Mouse (Mus musculus) neural tube, embryonic 11.5 days (tissue): ENCODE data around the gene Ptpa. TPM values are rescaled to one million over a fixed set of nuclear protein-coding genes. Genes with fewer than 3 reads are reported as not detected.

Source experiments
- ATAC-seq: fragments of 200-750 bp; cut with Nextera tagmentation; 2 replicates; pipeline ENCODE4 v1.8.0; 2017; ENCODE audit warnings: moderate number of reproducible peaks, mild to moderate bottlenecking, moderate TSS enrichment, moderate library complexity; ENCODE audit not compliant: insufficient read depth, low FRiP score, low TSS enrichment
- DNase-seq: peaks from one replicate; pipeline ENCODE4 v3.0.0-alpha.2; 2015; ENCODE audit warnings: low spot score
- H3K27ac ChIP-seq: fragments of 300-500 bp; sonication (generic); 2 replicates; pipeline ENCODE4 v1.5.1; 2014; ENCODE audit warnings: low read depth, mild to moderate bottlenecking, low read length
- H3K27me3 ChIP-seq: fragments of 300-500 bp; sonication (generic); 2 replicates; pipeline ENCODE4 v1.6.1; 2014; ENCODE audit warnings: mild to moderate bottlenecking, low read length, mixed read lengths; ENCODE audit not compliant: control insufficient read depth, insufficient read depth
- H3K36me3 ChIP-seq: fragments of 300-500 bp; sonication (generic); 2 replicates; pipeline ENCODE4 v1.6.1; 2014; ENCODE audit warnings: mild to moderate bottlenecking, low read length, moderate library complexity, mixed read lengths; ENCODE audit not compliant: control insufficient read depth, insufficient read depth
- H3K4me1 ChIP-seq: fragments of 300-500 bp; sonication (generic); 2 replicates; pipeline ENCODE4 v1.6.1; 2014; ENCODE audit warnings: low read length, mixed read lengths; ENCODE audit not compliant: control insufficient read depth, insufficient read depth
- H3K4me2 ChIP-seq: fragments of 300-500 bp; sonication (generic); 2 replicates; pipeline ENCODE4 v1.6.1; 2014; ENCODE audit warnings: low read depth, mild to moderate bottlenecking, moderate library complexity
- H3K4me3 ChIP-seq: fragments of 300-500 bp; sonication (generic); 2 replicates; pipeline ENCODE4 v1.5.1; 2014; ENCODE audit warnings: low read depth, low read length
- H3K9ac ChIP-seq: fragments of 300-500 bp; sonication (generic); 2 replicates; pipeline ENCODE4 v1.6.1; 2014; ENCODE audit warnings: mild to moderate bottlenecking, low read length
- H3K9me3 ChIP-seq: fragments of 300-500 bp; sonication (generic); 2 replicates; pipeline ENCODE4 v1.6.1; 2016; ENCODE audit warnings: low read length; ENCODE audit not compliant: control insufficient read depth
- WGBS: fragments of 180-500 bp; shearing (Covaris S2); extraction: QIAGEN DNeasy Blood & Tissue Kit; methylation state at CpG from one replicate; pipeline ENCODE4 v1.1.7; 2014; 5-methylcytosine and 5-hydroxymethylcytosine counted together
- polyA plus RNA-seq: library from polyadenylated mRNA; unstranded; fragments of >200 nt; fragmentation: Nextera tagmentation; extraction: Ambion mirVana; gene quantifications from 2 replicates; pipeline ENCODE4 v1.2.1, GENCODE M21; 2014

The Ptpa gene
- polyA plus RNA-seq, 1 experiment from 2014 or later = 63.2 TPM

GRCm38 (mm10) chr2:30471051-30471450 lies 55.2 kb downstream of the Ptpa start:
- Histone ChIP-seq H3K4me3 (peak overlapping the region; percentile 94), H3K36me3 (no peaks in the 10 kb centered on the region; the same call in 1 of the 2 replicates), H3K9me3 (no peaks in the 10 kb centered on the region), H3K4me1 (peaks cover 16% of the 10 kb centered on the region), H3K9ac (no peak overlapping the region; the same call in none of the 2 replicates), H3K27ac (peak overlapping the region; percentile 69; the same call in 1 of the 2 replicates), H3K4me2 (peak overlapping the region; percentile 96), H3K27me3 (no peaks in the 10 kb centered on the region)
- DNase-seq (peak; percentile 41), ATAC-seq (no peak)
- 3% methylated on average over 8 of the region's 8 CpGs for WGBS

- Histone ChIP-seq H3K27ac (peak overlapping the region; percentile 89), H3K9me3 (no peaks in the 10 kb centered on the region), H3K36me3 (no peaks in the 10 kb centered on the region; the same call in 1 of the 2 replicates), H3K27me3 (no peaks in the 10 kb centered on the region), H3K4me1 (peaks cover 16% of the 10 kb centered on the region), H3K4me3 (peak overlapping the region; percentile 94), H3K4me2 (peak overlapping the region; percentile 96), H3K9ac (peak overlapping the region; percentile 96)
- ATAC-seq = 0 out of 2 replicates have a peak, but pooled peaks have one; percentile 7
- DNase-seq = peak; percentile 91
- under 1% methylated on average over 46 of the region's 51 CpGs for WGBS
Measured at GRCm38 (mm10) chr2:30471795-30472720, 56.2 kb downstream of the Ptpa start.

- H3K4me3 ChIP-seq = peak overlapping the region; percentile 94
- H3K36me3 ChIP-seq = no peaks in the 10 kb centered on the region; the same call in 1 of the 2 replicates
- H3K4me1 ChIP-seq = peaks cover 16% of the 10 kb centered on the region
- under 1% methylated on average over 52 of the region's 60 CpGs for WGBS
- peak; percentile 61 for DNase-seq
- peak overlapping the region; percentile 89 for H3K27ac ChIP-seq
- H3K4me2 ChIP-seq = peak overlapping the region; percentile 96
- peak overlapping the region; percentile 96 for H3K9ac ChIP-seq
- H3K9me3 ChIP-seq = no peaks in the 10 kb centered on the region
- no peak for ATAC-seq
- no peaks in the 10 kb centered on the region for H3K27me3 ChIP-seq
Measured at GRCm38 (mm10) chr2:30472731-30473351, 57.0 kb downstream of the Ptpa start.

- no peaks in the 10 kb centered on the region for H3K9me3 ChIP-seq
- peak overlapping the region; percentile 94 for H3K4me3 ChIP-seq
- peak; percentile 72 for DNase-seq
- H3K36me3 ChIP-seq = no peaks in the 10 kb centered on the region; the same call in 1 of the 2 replicates
- H3K4me1 ChIP-seq = peaks cover 16% of the 10 kb centered on the region
- H3K27ac ChIP-seq = peak overlapping the region; percentile 89
- ATAC-seq = 0 out of 2 replicates have a peak, but pooled peaks have one; percentile 3
- peak overlapping the region; percentile 96 for H3K4me2 ChIP-seq
- H3K9ac ChIP-seq = peak overlapping the region; percentile 96
- WGBS = 0% methylated on average over 44 of the region's 80 CpGs
- no peaks in the 10 kb centered on the region for H3K27me3 ChIP-seq
Measured at GRCm38 (mm10) chr2:30473431-30474031, 57.7 kb downstream of the Ptpa start.

GRCm38 (mm10) chr2:30474039-30474438 lies 58.2 kb downstream of the Ptpa start, which contains the start of gene Ier5l:
TSS of gene Ier5l (minus strand) at chr2:30474219.
- Histone ChIP-seq H3K9ac (peak within 1 kb of the TSS; percentile 96), H3K36me3 (no peaks in the 10 kb centered on the region; the same call in 1 of the 2 replicates), H3K4me2 (peak within 1 kb of the TSS; percentile 96), H3K27me3 (no peaks in the 10 kb centered on the region), H3K4me3 (peak within 1 kb of the TSS; percentile 94), H3K4me1 (peaks cover 15% of the 10 kb centered on the region), H3K9me3 (no peaks in the 10 kb centered on the region), H3K27ac (peak within 1 kb of the TSS; percentile 89)
- DNase-seq (peak; percentile 97), ATAC-seq (peak; percentile 82)
- under 1% methylated on average over 37 of the region's 37 CpGs for WGBS

GRCm38 (mm10) chr2:30474776-30475175 lies 58.9 kb downstream of the Ptpa start:
- Histone ChIP-seq H3K4me3 (peak overlapping the region; percentile 94; the same call in 1 of the 2 replicates), H3K4me1 (peaks cover 14% of the 10 kb centered on the region), H3K27ac (no peak overlapping the region), H3K36me3 (no peaks in the 10 kb centered on the region; the same call in 1 of the 2 replicates), H3K9ac (peak overlapping the region; percentile 41; the same call in 1 of the 2 replicates), H3K27me3 (no peaks in the 10 kb centered on the region), H3K4me2 (peak overlapping the region; percentile 96), H3K9me3 (no peaks in the 10 kb centered on the region)
- DNase-seq = no peak
- no peak for ATAC-seq
- WGBS = 18% methylated on average over 4 of the region's 4 CpGs

GRCm38 (mm10) chr2:30475457-30475856 lies 59.6 kb downstream of the Ptpa start:
- DNase-seq = no peak
- no peak overlapping the region for H3K27ac ChIP-seq
- H3K9me3 ChIP-seq = no peaks in the 10 kb centered on the region
- WGBS = 81% methylated on average over 7 of the region's 7 CpGs
- no peak overlapping the region for H3K9ac ChIP-seq
- no peaks in the 10 kb centered on the region; the same call in 1 of the 2 replicates for H3K36me3 ChIP-seq
- H3K4me2 ChIP-seq = no peak overlapping the region
- peaks cover 12% of the 10 kb centered on the region for H3K4me1 ChIP-seq
- ATAC-seq = no peak
- H3K27me3 ChIP-seq = no peaks in the 10 kb centered on the region
- H3K4me3 ChIP-seq = no peak overlapping the region

- no peaks in the 10 kb centered on the region for H3K27me3 ChIP-seq
- 66% methylated on average over 2 of the region's 2 CpGs for WGBS
- ATAC-seq = no peak
Measured at GRCm38 (mm10) chr2:30476241-30476640, 60.4 kb downstream of the Ptpa start.

More at GRCm38 (mm10) chr2:30476241-30476640, 60.4 kb downstream of the Ptpa start:
- no peaks in the 10 kb centered on the region for H3K9me3 ChIP-seq
- DNase-seq = no peak
- peaks cover 8% of the 10 kb centered on the region for H3K4me1 ChIP-seq
- H3K27ac ChIP-seq = 0 out of 2 replicates have a peak overlapping the region, but pooled peaks have one; percentile 10
- H3K4me3 ChIP-seq = no peak overlapping the region
- no peak overlapping the region for H3K9ac ChIP-seq
- H3K4me2 ChIP-seq = no peak overlapping the region
- no peaks in the 10 kb centered on the region; the same call in 1 of the 2 replicates for H3K36me3 ChIP-seq
